Mouse (Mus musculus) telencephalon, adult 2 months (tissue): ENCODE measurements around the gene Pde7b.

Experiments used
- DNase-seq: peaks from one replicate; pipeline ENCODE4 v3.0.0-alpha.2; 2011; ENCODE audit warnings: low read depth, low spot score

The Pde7b gene

GRCm38 (mm10) chr10:20722651-20723520 lies 2.0 kb downstream of the Pde7b start:
- peak; percentile 26 for DNase-seq

- DNase-seq, result no peak
Measured at GRCm38 (mm10) chr10:20719201-20719600, 5.7 kb downstream of the Pde7b start.

- no peak for DNase-seq
Measured at GRCm38 (mm10) chr10:20700633-20701032, 24.2 kb downstream of the Pde7b start.

GRCm38 (mm10) chr10:20699874-20700273 lies 25.0 kb downstream of the Pde7b start:
- no peak for DNase-seq

GRCm38 (mm10) chr10:20695637-20696036 lies 29.2 kb downstream of the Pde7b start:
- no peak for DNase-seq

- no peak for DNase-seq
Measured at GRCm38 (mm10) chr10:20690002-20690401, 34.9 kb downstream of the Pde7b start.

- no peak for DNase-seq
Measured at GRCm38 (mm10) chr10:20684151-20684550, 40.7 kb downstream of the Pde7b start.

GRCm38 (mm10) chr10:20680986-20681385 lies 43.9 kb downstream of the Pde7b start:
- no peak for DNase-seq

- no peak for DNase-seq
Measured at GRCm38 (mm10) chr10:20675321-20675720, 49.6 kb downstream of the Pde7b start.

- DNase-seq, result peak; percentile 94
Measured at GRCm38 (mm10) chr10:20673798-20674197, 51.1 kb downstream of the Pde7b start.

- no peak for DNase-seq
Measured at GRCm38 (mm10) chr10:20672591-20672990, 52.3 kb downstream of the Pde7b start.

GRCm38 (mm10) chr10:20671621-20672020 lies 53.3 kb downstream of the Pde7b start:
- DNase-seq, result no peak

GRCm38 (mm10) chr10:20670541-20670940 lies 54.3 kb downstream of the Pde7b start:
- DNase-seq, result no peak

GRCm38 (mm10) chr10:20669467-20669866 lies 55.4 kb downstream of the Pde7b start:
- DNase-seq, result no peak

- no peak for DNase-seq
Measured at GRCm38 (mm10) chr10:20668577-20668976, 56.3 kb downstream of the Pde7b start.

- no peak for DNase-seq
Measured at GRCm38 (mm10) chr10:20666655-20667054, 58.2 kb downstream of the Pde7b start.

GRCm38 (mm10) chr10:20662951-20663350 lies 61.9 kb downstream of the Pde7b start:
- no peak for DNase-seq

GRCm38 (mm10) chr10:20661684-20662083 lies 63.2 kb downstream of the Pde7b start:
- no peak for DNase-seq

GRCm38 (mm10) chr10:20659718-20660117 lies 65.2 kb downstream of the Pde7b start:
- no peak for DNase-seq

GRCm38 (mm10) chr10:20659268-20659667 lies 65.6 kb downstream of the Pde7b start:
- DNase-seq, result no peak

- peak; percentile 71 for DNase-seq
Measured at GRCm38 (mm10) chr10:20658716-20659115, 66.2 kb downstream of the Pde7b start.

- DNase-seq, result no peak
Measured at GRCm38 (mm10) chr10:20657316-20658081, 67.4 kb downstream of the Pde7b start.

GRCm38 (mm10) chr10:20654590-20654989 lies 70.3 kb downstream of the Pde7b start:
- DNase-seq, result no peak
